Mouse (Mus musculus) limb, embryonic 14.5 days (tissue): ENCODE measurements around the gene Kyat1. TPM values are rescaled to one million over a fixed set of nuclear protein-coding genes. Genes with fewer than 3 reads are reported as not detected.
"Not testable (repeated sequence)": the region's sequence is repeated elsewhere in the genome, so short reads cannot be mapped to it uniquely, and the experiment has no call there.

ENCODE experiments used
- ATAC-seq: fragments of 200-750 bp; cut with Nextera tagmentation; 2 replicates; pipeline ENCODE4 v1.8.0; 2017; ENCODE audit warnings: low read depth, moderate number of reproducible peaks, moderate TSS enrichment; ENCODE audit not compliant: low FRiP score
- DNase-seq: peaks from one replicate; pipeline ENCODE4 v3.0.0-alpha.2; 2015; ENCODE audit warnings: low spot score
- H3K27ac ChIP-seq: fragments of 300-500 bp; sonication (generic); replicated peaks from 2 replicates; pipeline ENCODE4 v1.5.1; 2014; ENCODE audit warnings: low read depth, mild to moderate bottlenecking, low read length, moderate library complexity, mixed read lengths
- H3K27me3 ChIP-seq: fragments of 300-500 bp; sonication (generic); 2 replicates; pipeline ENCODE4 v1.6.1; 2014; ENCODE audit warnings: low read length, mixed read lengths; ENCODE audit not compliant: control insufficient read depth, insufficient read depth
- H3K36me3 ChIP-seq: fragments of 300-500 bp; sonication (generic); 2 replicates; pipeline ENCODE4 v1.6.1; 2014; ENCODE audit warnings: mild to moderate bottlenecking, low read length, moderate library complexity, mixed read lengths; ENCODE audit not compliant: control insufficient read depth, insufficient read depth
- H3K4me1 ChIP-seq: fragments of 300-500 bp; sonication (generic); 2 replicates; pipeline ENCODE4 v1.6.1; 2014; ENCODE audit warnings: antibody characterized with exemption, low read length, mixed read lengths; ENCODE audit not compliant: control insufficient read depth, insufficient read depth
- H3K4me2 ChIP-seq: fragments of 300-500 bp; sonication (generic); replicated peaks from 2 replicates; pipeline ENCODE4 v1.6.1; 2014; ENCODE audit warnings: low read depth, mild to moderate bottlenecking, low read length, moderate library complexity; ENCODE audit not compliant: severe bottlenecking
- H3K4me3 ChIP-seq: fragments of 300-500 bp; sonication (generic); replicated peaks from 2 replicates; pipeline ENCODE4 v1.5.1; 2014; ENCODE audit warnings: low read length
- H3K9ac ChIP-seq: fragments of 300-500 bp; sonication (generic); 2 replicates; pipeline ENCODE4 v1.6.1; 2014; ENCODE audit warnings: mild to moderate bottlenecking, low read depth, low read length, moderate library complexity; ENCODE audit not compliant: severe bottlenecking
- H3K9me3 ChIP-seq: fragments of 300-500 bp; sonication (generic); 2 replicates; pipeline ENCODE4 v1.6.1; 2016; ENCODE audit warnings: low read length; ENCODE audit not compliant: control insufficient read depth
- POLR2A ChIP-seq: fragments of 200-500 bp; IDR thresholded peaks from 2 replicates; pipeline ENCODE4 v1.8.0; 2012; ENCODE audit warnings: inconsistent platforms, mild to moderate bottlenecking, moderate library complexity, borderline replicate concordance; ENCODE audit not compliant: insufficient read depth, insufficient read length; ENCODE audit errors: extremely low read depth
- WGBS: fragments of 180-500 bp; shearing (Covaris S2); extraction: QIAGEN DNeasy Blood & Tissue Kit; methylation state at CpG from one replicate; pipeline ENCODE4 v1.1.7; 2014; 5-methylcytosine and 5-hydroxymethylcytosine counted together
- polyA plus RNA-seq, 2 experiments: library from polyadenylated mRNA; depleted of rRNA in 1 of 2; stranded (reverse) in 1 of 2; unstranded in 1 of 2; fragments of >200 nt; fragmentation: Nextera tagmentation in 1 of 2; extraction: Ambion mirVana in 1 of 2; gene quantifications; 2 replicates each; pipeline versions ENCODE4 v1.2.1 to v1.2.3; 2012 to 2014

Gene Kyat1
- polyA plus RNA-seq, 2 experiments: 10.2 to 24.5 TPM

DNA sequence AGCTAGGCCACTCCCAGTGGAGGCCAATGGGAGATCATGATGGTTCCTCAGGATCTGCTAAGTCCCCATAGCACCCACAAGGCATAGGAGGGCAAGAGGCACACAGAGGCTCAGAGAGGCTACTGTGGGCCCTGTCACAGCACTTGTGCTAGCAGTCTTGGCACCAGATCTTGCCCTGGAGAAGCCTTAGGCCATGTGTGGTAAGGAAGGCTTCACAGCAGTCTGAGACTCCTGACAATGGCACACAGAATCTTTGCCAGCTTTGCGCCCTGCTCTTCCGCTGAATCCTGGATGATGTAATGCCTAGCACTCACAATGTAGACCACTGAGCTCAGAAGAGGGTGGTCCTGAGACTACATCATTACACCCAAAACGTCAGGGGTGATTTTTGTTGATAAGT, 11.0 kb downstream of the Kyat1 start:
- Histone ChIP-seq H3K9ac (no peak overlapping the region), H3K27ac (no peak overlapping the region), H3K4me2 (no peak overlapping the region), H3K4me3 (no peak overlapping the region), H3K36me3 (0 out of 2 replicates have a peak, but pooled peaks cover 2% of the 10 kb centered on the region), H3K9me3 (no peaks in the 10 kb centered on the region), H3K4me1 (no peaks in the 10 kb centered on the region), H3K27me3 (no peaks in the 10 kb centered on the region)
- 89% methylated on average over 3 of the region's 3 CpGs for WGBS
- ATAC-seq (no peak), DNase-seq (no peak)
- TF ChIP-seq POLR2A: no peak

DNA sequence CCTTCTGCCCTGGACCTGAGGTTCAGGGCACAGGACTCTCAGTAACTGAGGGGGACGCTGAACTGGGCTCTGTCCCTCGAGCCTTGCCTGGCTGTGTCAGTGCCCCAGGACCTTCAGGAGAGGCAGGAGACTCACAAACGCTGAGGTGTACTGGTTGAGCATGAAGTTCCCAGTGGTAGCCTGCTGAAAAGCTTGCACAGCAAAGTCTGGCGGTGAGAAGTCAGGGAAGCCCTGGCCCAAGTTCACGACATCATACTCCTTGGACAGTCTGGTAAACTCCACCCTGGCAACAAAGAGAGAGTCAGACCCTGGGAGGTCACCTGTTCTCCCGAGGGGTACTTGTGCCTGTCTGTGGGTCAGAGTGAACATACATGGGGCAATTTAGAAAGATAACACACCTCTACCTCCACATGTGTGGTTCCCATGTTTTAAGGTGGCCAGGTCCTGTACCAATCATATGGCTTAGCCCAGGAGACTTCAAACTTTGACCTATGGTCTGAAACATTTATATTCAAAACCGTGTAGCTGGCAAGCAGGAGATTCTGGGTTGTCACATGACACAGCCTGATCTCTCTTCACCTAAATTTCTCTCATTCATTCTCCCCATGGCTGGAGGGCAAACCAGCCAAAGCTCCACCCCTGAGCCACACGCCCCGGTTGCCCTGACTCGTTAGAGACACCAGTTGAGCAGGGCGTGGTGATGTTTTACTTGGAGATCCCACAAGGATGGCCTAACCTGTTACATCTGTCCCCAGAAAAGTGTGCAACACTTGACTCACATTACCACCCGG, 13.7 kb downstream of the Kyat1 start:
- Histone ChIP-seq H3K27me3 (no peaks in the 10 kb centered on the region), H3K36me3 (0 out of 2 replicates have a peak, but pooled peaks cover 4% of the 10 kb centered on the region), H3K9ac (no peak overlapping the region), H3K4me1 (no peaks in the 10 kb centered on the region), H3K9me3 (no peaks in the 10 kb centered on the region), H3K27ac (no peak overlapping the region), H3K4me3 (no peak overlapping the region), H3K4me2 (no peak overlapping the region)
- no peak for TF ChIP-seq POLR2A
- 83% methylated on average over 12 of the region's 12 CpGs for WGBS
- no peak for ATAC-seq
- no peak for DNase-seq

DNA sequence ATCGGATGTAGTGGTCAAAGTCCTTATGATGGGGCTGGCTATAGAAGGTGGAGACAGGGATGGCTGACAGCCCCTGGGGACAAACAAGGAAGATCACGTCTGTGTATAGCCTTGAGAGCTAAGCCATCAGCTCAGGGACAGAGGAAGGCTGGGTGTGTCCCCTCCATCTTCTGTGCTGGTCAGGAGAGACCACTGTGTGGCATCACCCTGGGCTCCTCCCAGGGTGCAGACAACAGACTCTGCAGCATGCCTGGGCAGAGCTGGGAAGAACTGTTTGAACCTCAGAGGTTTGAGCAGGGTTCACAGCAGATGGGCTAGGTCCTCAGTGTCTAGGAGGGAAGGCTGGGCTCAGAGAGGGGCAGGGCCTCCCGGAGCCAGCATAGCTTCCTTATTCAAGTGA, 20.0 kb downstream of the Kyat1 start:
- Histone ChIP-seq H3K9ac (no peak overlapping the region), H3K4me1 (no peaks in the 10 kb centered on the region), H3K9me3 (no peaks in the 10 kb centered on the region), H3K27ac (no peak overlapping the region), H3K4me3 (no peak overlapping the region), H3K27me3 (no peaks in the 10 kb centered on the region), H3K4me2 (no peak overlapping the region), H3K36me3 (peaks cover 4% of the 10 kb centered on the region; the same call in 1 of the 2 replicates)
- DNase-seq (no peak), ATAC-seq (no peak)
- no peak for TF ChIP-seq POLR2A
- WGBS: 88% methylated on average over 3 of the region's 3 CpGs

DNA sequence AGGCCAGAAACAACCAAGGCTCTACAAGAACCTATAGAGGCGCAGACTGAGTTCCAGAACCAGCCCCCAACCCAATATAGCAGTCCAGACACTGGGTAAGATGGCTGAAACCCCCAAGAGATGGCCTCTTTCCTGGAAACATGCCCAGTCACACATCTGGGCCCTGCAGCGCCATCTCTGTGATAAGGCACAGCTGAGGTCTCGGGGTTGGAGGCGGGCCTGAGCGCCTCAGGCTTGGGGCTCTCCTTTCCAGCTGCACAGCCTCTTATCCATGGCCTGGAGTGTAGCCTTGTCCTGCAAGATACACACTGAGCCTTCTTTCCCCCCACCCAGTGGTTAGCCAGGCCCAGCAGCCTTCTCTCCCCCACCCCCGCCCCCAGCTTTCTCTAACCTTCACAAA, 20.4 kb downstream of the Kyat1 start:
- H3K4me1 ChIP-seq: no peaks in the 10 kb centered on the region
- H3K27ac ChIP-seq: no peak overlapping the region
- DNase-seq (no peak), ATAC-seq (no peak)
- H3K36me3 ChIP-seq: peaks cover 4% of the 10 kb centered on the region; the same call in 1 of the 2 replicates
- no peak overlapping the region for H3K9ac ChIP-seq
- no peak overlapping the region for H3K4me2 ChIP-seq
- no peaks in the 10 kb centered on the region for H3K27me3 ChIP-seq
- no peak for TF ChIP-seq POLR2A
- H3K4me3 ChIP-seq: no peak overlapping the region
- no peaks in the 10 kb centered on the region for H3K9me3 ChIP-seq
- 84% methylated on average over 6 of the region's 6 CpGs for WGBS

DNA sequence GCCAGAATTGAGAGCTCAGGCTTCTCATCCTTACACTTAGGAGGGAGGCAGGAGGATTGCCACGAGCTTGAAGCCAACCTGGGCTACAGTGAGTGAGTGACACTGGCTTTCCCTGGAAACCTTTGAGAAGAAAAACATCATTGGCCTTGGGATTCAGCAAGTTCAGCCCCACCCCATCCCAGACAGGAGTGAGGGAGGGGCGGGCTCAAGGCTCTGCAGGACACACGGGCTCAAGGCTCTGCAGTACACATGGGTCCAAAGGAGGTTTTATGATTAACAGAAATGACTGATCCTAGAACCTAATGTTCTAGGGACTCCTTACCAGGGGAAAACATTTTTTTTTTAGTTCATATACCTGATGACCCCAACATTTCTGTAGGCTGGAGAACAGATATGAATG, 21.9 kb downstream of the Kyat1 start:
- Histone ChIP-seq H3K36me3 (no peaks in the 10 kb centered on the region; the same call in 1 of the 2 replicates), H3K27me3 (no peaks in the 10 kb centered on the region), H3K9ac (no peak overlapping the region), H3K4me3 (no peak overlapping the region), H3K4me1 (no peaks in the 10 kb centered on the region), H3K4me2 (no peak overlapping the region), H3K9me3 (no peaks in the 10 kb centered on the region), H3K27ac (no peak overlapping the region)
- WGBS: 66% methylated on average over 3 of the region's 3 CpGs
- TF ChIP-seq POLR2A: no peak
- ATAC-seq (no peak), DNase-seq (no peak)

DNA sequence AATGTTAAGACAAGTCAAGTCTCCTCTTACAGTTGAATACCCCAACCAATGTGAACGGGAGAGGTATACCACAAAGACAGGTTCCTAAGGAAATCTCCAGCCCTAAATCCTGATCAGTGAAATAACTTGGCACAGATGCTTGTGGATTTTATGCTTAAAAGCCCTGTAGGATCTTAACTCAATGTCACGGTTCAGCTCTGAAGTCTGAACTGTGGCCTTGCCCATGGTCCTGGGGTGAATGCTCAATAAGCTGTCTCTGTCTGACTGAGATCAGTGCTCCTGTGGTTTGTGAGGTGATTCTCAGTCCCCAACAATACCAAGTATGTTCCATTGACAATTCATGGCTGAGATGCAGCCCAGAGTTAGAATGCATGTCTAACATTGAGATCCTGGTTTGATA, 23.2 kb downstream of the Kyat1 start:
- WGBS: 86% methylated on average over 2 of the region's 2 CpGs
- TF ChIP-seq POLR2A: no peak
- no peak for ATAC-seq

DNA sequence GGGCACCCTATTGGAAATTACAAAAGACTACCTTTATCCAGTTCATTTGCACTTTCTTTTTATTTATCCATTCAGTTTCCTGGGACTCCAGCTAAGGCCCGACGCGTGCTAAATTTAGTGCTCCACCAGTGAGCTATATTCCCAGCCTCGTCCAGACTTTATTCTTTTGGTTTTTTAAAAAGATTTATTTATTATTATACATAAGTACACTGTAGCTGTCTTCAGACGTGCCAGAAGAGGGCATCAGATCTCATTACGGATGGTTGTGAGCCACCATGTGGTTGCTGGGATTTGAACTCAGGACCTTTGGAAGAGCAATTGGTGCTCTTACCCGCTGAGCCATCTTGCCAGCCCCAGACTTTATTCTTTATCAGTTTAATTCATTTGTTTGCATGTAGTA, 26.9 kb downstream of the Kyat1 start:
- H3K36me3 ChIP-seq: peaks cover 29% of the 10 kb centered on the region
- not testable (repeated sequence) for H3K9ac ChIP-seq, H3K4me1 ChIP-seq, H3K27ac ChIP-seq, H3K27me3 ChIP-seq, DNase-seq, H3K9me3 ChIP-seq
- WGBS: 65% methylated on average over 7 of the region's 7 CpGs
- peak overlapping the region; percentile 75 for H3K4me2 ChIP-seq
- peak overlapping the region; percentile 79 for H3K4me3 ChIP-seq
- peak; percentile 16; the same call in 1 of the 2 replicates for ATAC-seq

More for the DNA sequence above, 23.2 kb downstream of the Kyat1 start:
- no peaks in the 10 kb centered on the region for H3K9me3 ChIP-seq
- no peaks in the 10 kb centered on the region for H3K27me3 ChIP-seq
- H3K36me3 ChIP-seq: no peaks in the 10 kb centered on the region; the same call in 1 of the 2 replicates
- no peak overlapping the region for H3K27ac ChIP-seq
- no peak overlapping the region for H3K4me3 ChIP-seq
- no peak overlapping the region for H3K4me2 ChIP-seq
- H3K4me1 ChIP-seq: peaks cover 4% of the 10 kb centered on the region
- no peak for DNase-seq
- H3K9ac ChIP-seq: no peak overlapping the region
